Mouse (Mus musculus) MEL (cell line): ENCODE results near the gene Pycr1. TPM values are rescaled to one million over a fixed set of nuclear protein-coding genes. Genes with fewer than 3 reads are reported as not detected.

Source experiments
- DNase-seq: peaks from one replicate; pipeline ENCODE4 v3.0.0; 2011; ENCODE audit warnings: low read depth, low spot score
- H3K27ac ChIP-seq: 2 replicates; pipeline ENCODE4 v1.5.1; 2012; ENCODE audit warnings: low read depth, mild to moderate bottlenecking, control low read depth, low read length, moderate library complexity; ENCODE audit not compliant: control insufficient read depth
- H3K27me3 ChIP-seq, 2 experiments: fragments of 150-350 bp in 1 of 2; sonication (generic) in 1 of 2; 2 replicates each; pipeline ENCODE4 v1.6.1; 2012; ENCODE audit warnings: low read length in 2 of 2, mild to moderate bottlenecking in 2 of 2, improper control_type of control experiment in 1 of 2, moderate library complexity in 1 of 2; ENCODE audit not compliant: insufficient read depth in 2 of 2, control insufficient read depth in 1 of 2
- H3K36me3 ChIP-seq, 2 experiments: 2 replicates each; pipeline ENCODE4 v1.6.1; 2012 to 2014; ENCODE audit warnings: low read length in 2 of 2, improper control_type of control experiment in 1 of 2, inconsistent platforms in 1 of 2, mild to moderate bottlenecking in 1 of 2; ENCODE audit not compliant: insufficient read depth in 2 of 2, control insufficient read depth in 1 of 2
- H3K4me1 ChIP-seq, 2 experiments: fragments of 150-350 bp in 1 of 2; sonication (generic) in 1 of 2; 2 replicates each; pipeline ENCODE4 v1.6.1; 2012; ENCODE audit warnings: low read length in 2 of 2, improper control_type of control experiment in 1 of 2, mild to moderate bottlenecking in 1 of 2; ENCODE audit not compliant: insufficient read depth in 2 of 2, control insufficient read depth in 1 of 2
- H3K4me3 ChIP-seq, 2 experiments: fragments of 150-350 bp in 1 of 2; sonication (generic) in 1 of 2; 2 replicates each; pipeline ENCODE4 v1.5.1; 2012; ENCODE audit warnings: low read depth in 2 of 2, low read length in 2 of 2, mild to moderate bottlenecking in 2 of 2, moderate library complexity in 2 of 2, control low read depth in 1 of 2, improper control_type of control experiment in 1 of 2; ENCODE audit not compliant: control insufficient read depth in 1 of 2, insufficient read depth in 1 of 2
- H3K79me2 ChIP-seq: 2 replicates; pipeline ENCODE4 v1.6.1; 2012; ENCODE audit warnings: mild to moderate bottlenecking, low read length, moderate library complexity; ENCODE audit not compliant: control insufficient read depth, poor library complexity, insufficient read depth
- H3K9ac ChIP-seq: 2 replicates; pipeline ENCODE4 v1.6.1; 2012; ENCODE audit warnings: low read depth, mild to moderate bottlenecking, control low read depth, low read length, moderate library complexity; ENCODE audit not compliant: control insufficient read depth, poor library complexity, severe bottlenecking
- H3K9me3 ChIP-seq: fragments of 150-350 bp; sonication (generic); replicated peaks from 2 replicates; pipeline ENCODE4 v1.6.1; 2012; ENCODE audit warnings: mild to moderate bottlenecking, low read length, improper control_type of control experiment, moderate library complexity; ENCODE audit not compliant: insufficient read depth
- BHLHE40 ChIP-seq: IDR thresholded peaks from 2 replicates; pipeline ENCODE4 v1.6.1; 2012; ENCODE audit warnings: low read depth, mild to moderate bottlenecking, inconsistent platforms, low read length, improper control_type of control experiment, borderline replicate concordance
- CHD1 ChIP-seq: IDR thresholded peaks from 2 replicates; pipeline ENCODE4 v1.6.1; 2012; ENCODE audit warnings: low read depth, mild to moderate bottlenecking, inconsistent platforms, low read length, improper control_type of control experiment
- E2F4 ChIP-seq: IDR thresholded peaks from 2 replicates; pipeline ENCODE4 v1.6.1; 2011; ENCODE audit warnings: low read depth, low read length, improper control_type of control experiment, borderline replicate concordance
- KAT2A ChIP-seq: conservative IDR thresholded peaks from 2 replicates; pipeline ENCODE4 v1.6.1; 2012; ENCODE audit warnings: low read depth, low read length, improper control_type of control experiment, inconsistent platforms
- MEF2A ChIP-seq: IDR thresholded peaks from 2 replicates; pipeline ENCODE4 v1.6.1; 2014; ENCODE audit warnings: low read depth, mild to moderate bottlenecking, inconsistent platforms, low read length, improper control_type of control experiment; ENCODE audit not compliant: poor library complexity, insufficient replicate concordance, severe bottlenecking; ENCODE audit errors: extremely low read depth
- MXI1 ChIP-seq: IDR thresholded peaks from 2 replicates; pipeline ENCODE4 v1.6.1; 2011; ENCODE audit warnings: mild to moderate bottlenecking, low read depth, low read length, improper control_type of control experiment
- MYB ChIP-seq: IDR thresholded peaks from 2 replicates; pipeline ENCODE4 v1.6.1; 2011; ENCODE audit warnings: mild to moderate bottlenecking, low read depth, low read length, improper control_type of control experiment
- POLR2A ChIP-seq, 2 experiments: IDR thresholded peaks; 2 replicates each; pipeline ENCODE4 v1.6.1; 2011 to 2012; ENCODE audit warnings: low read length in 2 of 2, mild to moderate bottlenecking in 2 of 2, control low read depth in 1 of 2, improper control_type of control experiment in 1 of 2, low read depth in 1 of 2, moderate library complexity in 1 of 2; ENCODE audit not compliant: control insufficient read depth in 1 of 2, insufficient read depth in 1 of 2, poor library complexity in 1 of 2
- POLR2AphosphoS5 ChIP-seq: IDR thresholded peaks from 2 replicates; pipeline ENCODE4 v1.6.1; 2012; ENCODE audit warnings: low read depth, borderline replicate concordance, mild to moderate bottlenecking, inconsistent platforms, low read length, moderate library complexity, mixed read lengths
- RAD21 ChIP-seq: IDR thresholded peaks from 2 replicates; pipeline ENCODE4 v1.6.1; 2011; ENCODE audit warnings: mild to moderate bottlenecking, low read depth, low read length, improper control_type of control experiment
- SMC3 ChIP-seq: IDR thresholded peaks from 2 replicates; pipeline ENCODE4 v1.6.1; 2011; ENCODE audit warnings: low read depth, low read length, improper control_type of control experiment
- TBP ChIP-seq: IDR thresholded peaks from 2 replicates; pipeline ENCODE4 v1.8.0; 2011; ENCODE audit warnings: low read depth, low read length, improper control_type of control experiment
- UBTF ChIP-seq: IDR thresholded peaks from 2 replicates; pipeline ENCODE4 v1.6.1; 2012; ENCODE audit warnings: low read depth, mild to moderate bottlenecking, inconsistent platforms, low read length, improper control_type of control experiment, moderate library complexity, borderline replicate concordance; ENCODE audit not compliant: insufficient read depth
- USF1 ChIP-seq: IDR thresholded peaks from 2 replicates; pipeline ENCODE4 v1.6.1; 2014; ENCODE audit warnings: low read depth, mild to moderate bottlenecking, inconsistent platforms, low read length, improper control_type of control experiment, moderate library complexity
- USF2 ChIP-seq, 2 experiments: IDR thresholded peaks; 2 replicates each; pipeline ENCODE4 v1.6.1; 2011 to 2012; ENCODE audit warnings: improper control_type of control experiment in 2 of 2, low read length in 2 of 2, borderline replicate concordance in 1 of 2, inconsistent platforms in 1 of 2, low read depth in 1 of 2, mild to moderate bottlenecking in 1 of 2; ENCODE audit not compliant: insufficient read depth in 1 of 2
- ZNF384 ChIP-seq: IDR thresholded peaks from 2 replicates; pipeline ENCODE4 v1.6.1; 2012; ENCODE audit warnings: low read depth, mild to moderate bottlenecking, inconsistent platforms, low read length, improper control_type of control experiment
- polyA plus RNA-seq, 2 experiments: library from polyadenylated mRNA; stranded (reverse) in 1 of 2; unstranded in 1 of 2; fragments of >175 nt in 1 of 2; fragments of >200 nt in 1 of 2; gene quantifications; 2 replicates each; pipeline versions ENCODE4 v1.2.1 to v1.2.4; 2012; ENCODE audit warnings: low replicate concordance in 2 of 2, low read depth in 1 of 2; ENCODE audit not compliant: insufficient read length in 2 of 2, insufficient read depth in 1 of 2, missing spikeins in 1 of 2
- total RNA-seq: library from RNA; depleted of rRNA; stranded (reverse); fragments of 300-350 nt; gene quantifications from 2 replicates; pipeline ENCODE4 v1.2.3, GENCODE M21; 2012

Gene Pycr1
- total and polyA plus RNA-seq, 3 experiments, result 2.6 to 15.3 TPM; not detected in 1

DNA sequence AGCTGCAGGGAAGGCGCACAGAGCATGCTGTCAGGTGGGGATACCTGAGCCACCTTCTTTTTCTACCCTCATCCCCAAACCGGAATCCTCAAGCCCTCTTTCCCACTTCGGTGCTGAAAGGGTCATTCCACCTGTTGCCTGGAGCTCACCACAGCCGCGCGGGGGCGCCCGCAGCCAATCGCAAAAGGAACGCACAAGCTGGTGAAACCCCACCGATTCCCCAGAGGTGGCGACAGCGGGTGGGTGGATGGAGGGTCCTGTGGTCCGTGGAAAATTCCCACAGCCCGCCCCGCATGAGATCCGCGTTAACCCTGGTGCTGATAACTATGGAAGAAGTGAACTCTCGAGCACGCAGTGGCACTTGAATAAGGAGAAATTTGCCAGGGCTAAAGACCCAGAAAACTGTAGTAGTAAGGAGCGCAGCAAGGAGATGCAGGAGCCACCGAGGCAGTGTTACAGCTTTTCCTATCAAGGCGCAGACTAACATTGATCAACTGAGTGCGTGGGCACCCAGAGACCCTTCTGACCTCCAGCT, 15.4 kb upstream of the Pycr1 start:
- H3K4me3 ChIP-seq, result no peak overlapping the region
- H3K27ac ChIP-seq, result no peak overlapping the region
- TF ChIP-seq TBP, result no peak
- H3K9me3 ChIP-seq, result no peaks in the 10 kb centered on the region
- H3K79me2 ChIP-seq, result no peaks in the 10 kb centered on the region
- DNase-seq, result no peak
- H3K4me1 ChIP-seq, result no peaks in the 10 kb centered on the region
- no peak overlapping the region for H3K9ac ChIP-seq
- H3K36me3 ChIP-seq, result no peaks in the 10 kb centered on the region
- H3K27me3 ChIP-seq, result peaks cover 2 to 7% of the 10 kb centered on the region in 2 experiments; a peak in 3 of 4 replicates

DNA sequence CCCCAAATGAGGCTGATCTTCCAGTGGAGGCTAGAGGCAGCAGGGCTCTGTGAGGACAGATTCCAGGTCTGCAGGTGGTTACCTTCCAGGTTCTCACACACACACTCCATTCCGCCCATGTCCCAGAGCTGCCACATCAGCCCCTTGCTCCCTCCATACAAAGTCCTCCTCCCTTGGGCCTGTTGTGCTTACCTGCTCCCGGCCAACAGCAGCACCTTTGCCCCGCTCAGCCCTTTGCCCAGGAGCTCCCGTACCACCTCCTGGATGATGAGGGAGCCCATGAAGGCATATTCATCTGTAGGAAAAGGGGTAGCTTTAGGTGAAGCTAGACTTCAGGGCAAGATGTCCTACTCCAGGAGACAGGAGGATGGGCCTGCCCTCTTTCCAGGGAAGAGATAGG, 13.7 kb upstream of the Pycr1 start:
- H3K27ac ChIP-seq, result no peak overlapping the region
- H3K9me3 ChIP-seq, result no peaks in the 10 kb centered on the region
- H3K36me3 ChIP-seq, result no peaks in the 10 kb centered on the region
- no peak for DNase-seq
- H3K9ac ChIP-seq, result no peak overlapping the region
- TF ChIP-seq MXI1 (no peak), CHD1 (no peak)
- peaks cover 2 to 7% of the 10 kb centered on the region in 2 experiments; a peak in 3 of 4 replicates for H3K27me3 ChIP-seq
- no peaks in the 10 kb centered on the region for H3K4me1 ChIP-seq
- no peak overlapping the region for H3K4me3 ChIP-seq
- H3K79me2 ChIP-seq, result no peaks in the 10 kb centered on the region

DNA sequence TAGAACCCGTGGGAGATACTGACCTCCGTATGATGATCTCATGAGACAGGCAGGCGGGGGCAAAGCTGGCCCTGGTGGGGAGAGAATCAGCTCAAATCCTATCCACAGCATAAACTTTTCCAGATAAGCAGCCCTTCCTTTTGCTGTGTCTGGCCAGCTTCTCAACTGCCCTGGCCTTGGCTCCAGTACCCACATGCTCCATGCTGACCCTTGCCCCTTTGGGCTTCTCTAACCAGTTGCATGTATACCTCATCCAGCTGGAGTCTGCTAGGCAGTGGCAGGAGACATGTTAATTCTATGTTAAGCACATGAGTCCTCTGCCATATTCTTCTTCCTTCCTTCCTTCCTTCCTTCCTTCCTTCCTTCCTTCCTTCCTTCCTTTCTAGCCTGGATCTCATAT, 11.2 kb upstream of the Pycr1 start:
- H3K9ac ChIP-seq, result no peak overlapping the region
- no peak overlapping the region for H3K4me3 ChIP-seq
- H3K27ac ChIP-seq, result no peak overlapping the region
- no peaks in the 10 kb centered on the region for H3K9me3 ChIP-seq
- peaks cover 2 to 7% of the 10 kb centered on the region in 2 experiments; a peak in 3 of 4 replicates for H3K27me3 ChIP-seq
- no peak for DNase-seq
- no peaks in the 10 kb centered on the region for H3K4me1 ChIP-seq
- H3K36me3 ChIP-seq, result no peaks in the 10 kb centered on the region
- no peak for TF ChIP-seq BHLHE40
- TF ChIP-seq UBTF, result no peak
- no peak for TF ChIP-seq USF2 (IDR thresholded peaks at IDR 0.05; ENCODE audit: borderline replicate concordance in 1 of 2, insufficient read depth in 1 of 2, low read depth in 1 of 2, low read length in 2 of 2)
- TF ChIP-seq SMC3, result no peak
- TF ChIP-seq RAD21, result no peak
- TF ChIP-seq E2F4, result no peak
- no peak for TF ChIP-seq USF1
- TF ChIP-seq POLR2AphosphoS5, result no peak
- TF ChIP-seq POLR2A (IDR thresholded peaks at IDR 0.05; ENCODE audit: control insufficient read depth in 1 of 2, insufficient read depth in 1 of 2, low read depth in 1 of 2, low read length in 2 of 2, poor library complexity in 1 of 2), result no peak
- TF ChIP-seq MYB, result no peak
- no peak for TF ChIP-seq ZNF384
- TF ChIP-seq TBP, result no peak
- no peak for TF ChIP-seq MEF2A
- TF ChIP-seq KAT2A, result no peak
- no peaks in the 10 kb centered on the region for H3K79me2 ChIP-seq
